Mouse (Mus musculus): Measurements from ENCODE around the gene Gm4201.
"Not testable (repeated sequence)": the region's sequence is repeated elsewhere in the genome, so short reads cannot be mapped to it uniquely, and the experiment has no call there.

The Gm4201 gene

GRCm38 (mm10) chr7:22565243-22565642 is at the start of gene Gm4201:
TSS of gene Gm4201 (minus strand) at chr7:22565343.
- not testable (repeated sequence) for DNase-seq (ENCODE audit: low spot score in 2 of 2)

- DNase-seq (ENCODE audit: low spot score in 2 of 2): not testable (repeated sequence)
Measured at GRCm38 (mm10) chr7:22588027-22588426, 22.9 kb upstream of the Gm4201 start, which contains the start of gene Gm4565. TSS of gene Gm4565 (minus strand) at chr7:22588127.

- not testable (repeated sequence) for DNase-seq (ENCODE audit: low spot score in 2 of 2)
Measured at GRCm38 (mm10) chr7:22534787-22535186, 30.4 kb downstream of the Gm4201 start, which contains the start of gene Gm8677. TSS of gene Gm8677 (minus strand) at chr7:22534887.

GRCm38 (mm10) chr7:22522667-22523066 is 42.5 kb downstream of the Gm4201 start, which contains the start of gene Vmn1r152:
TSS of gene Vmn1r152 (plus strand) at chr7:22522967.
- not testable (repeated sequence) for DNase-seq (ENCODE audit: low spot score in 2 of 2)
